Mouse (Mus musculus): ENCODE data around the gene Fer. TPM values are rescaled to one million over a fixed set of nuclear protein-coding genes. Genes with fewer than 3 reads are reported as not detected.

Gene Fer
- polyA plus RNA-seq, 1 experiment from 2014 or later = 12.6 TPM

DNA sequence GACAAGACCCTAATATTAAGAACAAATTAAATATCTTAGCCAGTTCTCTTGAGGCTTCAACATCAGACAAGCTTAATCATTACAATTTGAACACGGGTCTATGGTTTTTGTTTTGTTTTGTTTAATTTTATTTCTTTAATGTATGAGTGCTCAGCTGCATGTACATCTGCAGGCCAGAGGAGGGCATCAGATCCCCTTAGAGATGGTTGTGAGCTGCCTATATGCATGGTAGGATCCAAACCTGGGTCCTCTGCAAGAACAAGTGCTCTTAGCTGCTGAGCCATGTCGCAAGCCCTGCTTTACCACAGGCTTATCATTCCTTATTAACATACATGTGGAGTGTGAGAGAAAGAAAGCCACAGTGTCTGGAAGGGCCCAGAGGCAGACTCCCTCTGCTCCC, 163.6 kb downstream of the Fer start:
- Histone ChIP-seq H3K9ac (ENCODE audit: low read depth, low read length) (no peak overlapping the region), H3K9me3 (ENCODE audit: control insufficient read depth) (no peaks in the 10 kb centered on the region), H3K4me1 (replicated peaks; ENCODE audit: control insufficient read depth, insufficient read depth, low read length) (no peaks in the 10 kb centered on the region), H3K4me2 (replicated peaks; ENCODE audit: low read depth) (no peak overlapping the region), H3K4me3 (ENCODE audit: low read depth, low read length) (no peak overlapping the region), H3K27me3 (replicated peaks; ENCODE audit: control insufficient read depth, insufficient read depth, low read length) (no peaks in the 10 kb centered on the region), H3K36me3 (ENCODE audit: control insufficient read depth, insufficient read depth) (0 out of 2 replicates have a peak, but pooled peaks cover 5% of the 10 kb centered on the region), H3K27ac (ENCODE audit: low read depth, low read length) (no peak overlapping the region)
- TF ChIP-seq CTCF (IDR thresholded peaks at IDR 0.05; ENCODE audit: low read depth) = peak; percentile 59
- no peak for ATAC-seq
- 63% methylated on average over 2 of the region's 2 CpGs for WGBS

DNA sequence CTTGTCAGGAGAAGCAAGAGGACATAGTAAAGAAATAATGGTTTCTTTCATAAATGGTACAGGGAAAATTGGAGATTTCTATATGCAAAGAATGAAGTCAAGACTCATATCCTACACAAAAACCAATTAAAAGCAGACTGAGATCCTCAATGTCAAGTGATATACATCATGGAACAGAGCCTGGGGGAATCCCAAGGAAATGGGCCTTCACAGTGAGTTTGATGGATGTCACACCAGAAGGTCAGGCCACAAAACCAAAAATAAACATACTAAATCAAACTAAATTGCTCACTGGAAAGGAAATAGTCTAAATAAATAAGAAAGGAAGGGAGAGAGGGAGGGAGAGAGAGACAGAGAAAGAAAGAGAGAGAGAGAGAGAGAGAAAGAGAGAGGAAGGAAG, 178.9 kb downstream of the Fer start:
- no peaks in the 10 kb centered on the region for H3K4me1 ChIP-seq (replicated peaks; ENCODE audit: control insufficient read depth, insufficient read depth, low read length)
- no peak for TF ChIP-seq CTCF (IDR thresholded peaks at IDR 0.05; ENCODE audit: low read depth)

DNA sequence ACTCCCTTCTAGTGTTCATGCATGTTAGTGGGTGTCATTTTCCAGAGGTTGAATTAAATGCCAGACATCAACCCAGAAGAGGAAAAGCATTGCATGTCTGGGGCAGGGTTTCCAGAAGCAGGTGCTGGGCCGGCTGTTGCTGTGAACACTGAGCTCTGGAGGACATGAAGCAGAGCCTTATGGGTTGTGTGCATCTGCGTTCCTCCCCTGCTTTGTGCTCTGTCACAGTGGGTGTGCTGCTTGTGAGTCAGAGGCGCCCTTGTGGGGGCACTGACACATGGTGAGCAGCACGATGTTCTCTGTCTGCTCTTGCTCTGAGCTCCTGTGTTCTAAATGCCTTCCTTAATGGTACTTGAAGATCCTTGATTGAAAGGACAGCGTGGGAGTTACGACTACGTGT, 182.5 kb downstream of the Fer start:
- H3K27me3 ChIP-seq (replicated peaks; ENCODE audit: control insufficient read depth, insufficient read depth, low read length) = no peaks in the 10 kb centered on the region
- no peak for ATAC-seq
- no peak overlapping the region for H3K27ac ChIP-seq (ENCODE audit: low read depth, low read length)
- no peak for TF ChIP-seq CTCF (IDR thresholded peaks at IDR 0.05; ENCODE audit: low read depth)
- H3K4me2 ChIP-seq (replicated peaks; ENCODE audit: low read depth) = no peak overlapping the region
- no peaks in the 10 kb centered on the region for H3K4me1 ChIP-seq (replicated peaks; ENCODE audit: control insufficient read depth, insufficient read depth, low read length)
- H3K9me3 ChIP-seq (ENCODE audit: control insufficient read depth) = no peaks in the 10 kb centered on the region
- WGBS = 77% methylated on average over 7 of the region's 7 CpGs
- no peak overlapping the region for H3K9ac ChIP-seq (ENCODE audit: low read depth, low read length)
- 0 out of 2 replicates have a peak, but pooled peaks cover 4% of the 10 kb centered on the region for H3K36me3 ChIP-seq (ENCODE audit: control insufficient read depth, insufficient read depth)
- no peak overlapping the region for H3K4me3 ChIP-seq (ENCODE audit: low read depth, low read length)

More for the DNA sequence above, 178.9 kb downstream of the Fer start:
- H3K9me3 ChIP-seq (ENCODE audit: control insufficient read depth) = no peaks in the 10 kb centered on the region
- H3K27ac ChIP-seq (ENCODE audit: low read depth, low read length) = no peak overlapping the region
- H3K4me2 ChIP-seq (replicated peaks; ENCODE audit: low read depth) = no peak overlapping the region
- no peak overlapping the region for H3K9ac ChIP-seq (ENCODE audit: low read depth, low read length)
- H3K36me3 ChIP-seq (ENCODE audit: control insufficient read depth, insufficient read depth) = peaks cover 9% of the 10 kb centered on the region; the same call in 1 of the 2 replicates
- no peaks in the 10 kb centered on the region for H3K27me3 ChIP-seq (replicated peaks; ENCODE audit: control insufficient read depth, insufficient read depth, low read length)
- no peak for ATAC-seq
- no peak overlapping the region for H3K4me3 ChIP-seq (ENCODE audit: low read depth, low read length)

DNA sequence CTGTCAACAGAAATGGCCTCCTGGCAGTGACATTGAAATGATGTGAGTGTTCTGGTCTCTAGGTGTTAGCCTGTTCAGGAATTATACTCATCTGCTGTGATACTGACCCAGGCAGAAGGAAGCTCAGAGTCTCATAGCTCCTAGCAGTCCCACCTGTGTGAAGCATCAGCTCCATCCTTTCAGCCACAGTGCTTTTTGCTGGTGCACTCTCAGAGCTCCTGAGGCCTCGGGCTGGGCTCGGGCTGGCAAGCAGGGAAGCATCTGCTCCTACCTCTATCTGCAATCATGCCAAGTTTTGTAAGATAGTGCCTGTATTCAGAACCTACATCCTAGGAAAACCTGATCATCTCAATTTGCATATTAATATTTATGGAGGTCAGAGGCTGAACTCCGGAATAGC, 183.7 kb downstream of the Fer start:
- 0 out of 2 replicates have a peak, but pooled peaks cover 4% of the 10 kb centered on the region for H3K36me3 ChIP-seq (ENCODE audit: control insufficient read depth, insufficient read depth)
- no peak overlapping the region for H3K9ac ChIP-seq (ENCODE audit: low read depth, low read length)
- WGBS = 88% methylated on average over 3 of the region's 3 CpGs
- H3K4me3 ChIP-seq (ENCODE audit: low read depth, low read length) = no peak overlapping the region
- no peak overlapping the region for H3K27ac ChIP-seq (ENCODE audit: low read depth, low read length)
- no peak for ATAC-seq
- H3K27me3 ChIP-seq (replicated peaks; ENCODE audit: control insufficient read depth, insufficient read depth, low read length) = no peaks in the 10 kb centered on the region
- no peak for TF ChIP-seq CTCF (IDR thresholded peaks at IDR 0.05; ENCODE audit: low read depth)
- H3K4me1 ChIP-seq (replicated peaks; ENCODE audit: control insufficient read depth, insufficient read depth, low read length) = no peaks in the 10 kb centered on the region
- H3K9me3 ChIP-seq (ENCODE audit: control insufficient read depth) = no peaks in the 10 kb centered on the region
- no peak overlapping the region for H3K4me2 ChIP-seq (replicated peaks; ENCODE audit: low read depth)

DNA sequence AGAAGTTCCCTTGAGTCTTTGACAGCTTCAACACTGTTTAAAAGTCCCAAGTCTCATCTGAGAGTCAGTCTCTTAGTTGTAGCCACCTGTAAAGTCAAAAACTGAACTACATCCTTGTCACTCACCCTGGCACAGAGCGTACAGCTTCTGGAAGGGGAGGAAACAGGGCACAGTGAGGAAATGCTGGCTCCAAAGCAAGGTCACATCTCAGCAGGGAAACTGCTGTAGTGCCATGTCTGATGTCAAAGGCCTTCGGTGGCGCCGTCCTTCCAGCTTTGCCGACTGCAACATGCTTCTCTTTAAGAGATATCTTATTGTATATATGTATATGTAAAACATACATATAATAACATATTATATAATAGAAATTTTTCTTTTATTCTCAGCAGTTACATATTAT, 188.0 kb downstream of the Fer start:
- no peaks in the 10 kb centered on the region for H3K27me3 ChIP-seq (replicated peaks; ENCODE audit: control insufficient read depth, insufficient read depth, low read length)

DNA sequence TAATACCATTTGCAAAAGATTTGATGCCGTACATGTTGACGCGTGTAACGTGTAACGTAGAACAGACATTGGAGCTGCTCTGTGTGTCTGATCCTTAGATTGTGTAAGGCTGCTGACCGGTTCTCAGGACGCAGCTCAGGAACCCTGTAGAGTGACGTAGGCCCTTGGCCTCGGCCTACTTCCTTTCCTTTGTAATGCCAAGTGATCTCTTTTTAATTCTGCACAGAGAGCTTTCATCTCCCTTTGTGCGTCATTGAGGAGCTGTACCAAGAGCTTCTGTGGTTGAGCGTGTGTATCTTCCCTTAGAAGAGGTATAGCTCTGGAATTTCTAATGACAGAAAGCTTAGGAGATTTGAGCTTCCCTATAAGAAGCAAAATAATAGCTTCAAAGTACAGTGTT, 190.8 kb downstream of the Fer start:
- WGBS = 93% methylated on average over 11 of the region's 11 CpGs
- no peak overlapping the region for H3K4me3 ChIP-seq (ENCODE audit: low read depth, low read length)
- H3K4me2 ChIP-seq (replicated peaks; ENCODE audit: low read depth) = no peak overlapping the region
- H3K27ac ChIP-seq (ENCODE audit: low read depth, low read length) = no peak overlapping the region
- no peaks in the 10 kb centered on the region for H3K9me3 ChIP-seq (ENCODE audit: control insufficient read depth)
- H3K36me3 ChIP-seq (ENCODE audit: control insufficient read depth, insufficient read depth) = no peaks in the 10 kb centered on the region
- H3K9ac ChIP-seq (ENCODE audit: low read depth, low read length) = no peak overlapping the region
- no peak for ATAC-seq
- H3K27me3 ChIP-seq (replicated peaks; ENCODE audit: control insufficient read depth, insufficient read depth, low read length) = no peaks in the 10 kb centered on the region
- H3K4me1 ChIP-seq (replicated peaks; ENCODE audit: control insufficient read depth, insufficient read depth, low read length) = no peaks in the 10 kb centered on the region
- no peak for TF ChIP-seq CTCF (IDR thresholded peaks at IDR 0.05; ENCODE audit: low read depth)

More for the DNA sequence above, 188.0 kb downstream of the Fer start:
- Histone ChIP-seq H3K36me3 (ENCODE audit: control insufficient read depth, insufficient read depth) (no peaks in the 10 kb centered on the region), H3K4me3 (ENCODE audit: low read depth, low read length) (no peak overlapping the region), H3K27ac (ENCODE audit: low read depth, low read length) (no peak overlapping the region), H3K4me2 (replicated peaks; ENCODE audit: low read depth) (no peak overlapping the region), H3K9ac (ENCODE audit: low read depth, low read length) (no peak overlapping the region), H3K9me3 (ENCODE audit: control insufficient read depth) (no peaks in the 10 kb centered on the region), H3K4me1 (replicated peaks; ENCODE audit: control insufficient read depth, insufficient read depth, low read length) (no peaks in the 10 kb centered on the region)
- WGBS = 89% methylated on average over 5 of the region's 5 CpGs
- TF ChIP-seq CTCF (IDR thresholded peaks at IDR 0.05; ENCODE audit: low read depth) = no peak
- ATAC-seq = no peak

DNA sequence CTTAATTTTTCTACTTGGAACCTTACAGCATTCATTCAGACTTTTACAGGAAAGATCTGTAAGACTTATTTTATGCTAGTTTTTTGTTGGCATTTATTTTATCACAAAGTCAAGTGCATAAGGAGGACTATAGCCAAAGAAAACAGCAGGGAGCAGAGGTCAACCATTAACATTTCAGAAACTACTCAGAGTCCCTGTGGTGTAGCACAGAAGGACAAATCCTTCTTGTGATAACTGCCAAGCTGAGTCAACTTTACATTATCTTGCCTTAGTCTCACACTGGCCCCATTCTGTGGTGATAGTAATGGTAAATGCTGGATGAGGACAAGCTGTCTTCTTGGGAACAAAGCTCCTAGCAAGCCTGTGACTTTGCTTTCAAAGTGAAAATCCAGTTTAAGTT, 197.7 kb downstream of the Fer start:
- Histone ChIP-seq H3K4me2 (replicated peaks; ENCODE audit: low read depth) (no peak overlapping the region), H3K36me3 (ENCODE audit: control insufficient read depth, insufficient read depth) (no peaks in the 10 kb centered on the region)
- TF ChIP-seq CTCF (IDR thresholded peaks at IDR 0.05; ENCODE audit: low read depth) = no peak

More for the DNA sequence above, 197.7 kb downstream of the Fer start:
- no peaks in the 10 kb centered on the region for H3K9me3 ChIP-seq (ENCODE audit: control insufficient read depth)
- H3K9ac ChIP-seq (ENCODE audit: low read depth, low read length) = no peak overlapping the region
- H3K27me3 ChIP-seq (replicated peaks; ENCODE audit: control insufficient read depth, insufficient read depth, low read length) = no peaks in the 10 kb centered on the region
- no peaks in the 10 kb centered on the region for H3K4me1 ChIP-seq (replicated peaks; ENCODE audit: control insufficient read depth, insufficient read depth, low read length)
- no peak overlapping the region for H3K4me3 ChIP-seq (ENCODE audit: low read depth, low read length)
- H3K27ac ChIP-seq (ENCODE audit: low read depth, low read length) = no peak overlapping the region
- ATAC-seq = no peak

Measured in intestine, postnatal 0 days (tissue).